Mouse (Mus musculus): ENCODE measurements at regions not wholly inside any gene's neighbourhood (a gene's known extent, or its start where the extent isn't known, plus 50 kb on each side); places are given as distances from the start of the nearest gene placed in this dataset.

DNA sequence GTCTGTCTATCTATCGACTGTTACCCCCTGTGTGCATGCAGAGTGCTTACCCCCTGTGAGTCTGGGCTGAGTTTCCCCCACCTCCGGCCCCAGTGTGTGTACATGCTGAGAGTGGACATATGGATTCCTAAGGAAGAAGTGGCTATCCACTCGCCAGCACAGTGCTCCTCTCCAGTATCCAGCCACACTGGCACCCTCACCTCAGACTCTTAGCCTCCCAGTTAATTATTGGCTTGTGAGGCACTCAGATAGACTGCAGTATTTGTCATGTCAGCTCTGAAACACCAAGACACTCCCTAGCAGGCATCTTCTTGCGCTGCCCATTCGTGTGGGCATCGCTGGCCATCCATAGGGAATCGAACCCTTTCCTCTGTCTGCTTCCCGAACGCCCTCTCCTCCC, 189.0 kb upstream of the Runx1 start:
- no peaks in the 10 kb centered on the region for H3K36me3 ChIP-seq (ENCODE audit: insufficient read depth, low read length)
- H3K4me3 ChIP-seq (replicated peaks; ENCODE audit: low read length): no peak overlapping the region
- no peaks in the 10 kb centered on the region for H3K9me3 ChIP-seq (ENCODE audit: low read length)
- H3K4me1 ChIP-seq (replicated peaks; ENCODE audit: low read depth, low read length): peaks cover 15% of the 10 kb centered on the region
- H3K27me3 ChIP-seq (ENCODE audit: insufficient read depth, low read length): peaks cover 52% of the 10 kb centered on the region
- TF ChIP-seq CTCF (conservative IDR thresholded peaks at IDR 0.05; ENCODE audit: low read length): no peak
- no peak for TF ChIP-seq POU5F1 (IDR thresholded peaks at IDR 0.05; ENCODE audit: borderline replicate concordance, low read length)
- TF ChIP-seq NANOG (IDR thresholded peaks at IDR 0.05; ENCODE audit: borderline replicate concordance, low read length): no peak

DNA sequence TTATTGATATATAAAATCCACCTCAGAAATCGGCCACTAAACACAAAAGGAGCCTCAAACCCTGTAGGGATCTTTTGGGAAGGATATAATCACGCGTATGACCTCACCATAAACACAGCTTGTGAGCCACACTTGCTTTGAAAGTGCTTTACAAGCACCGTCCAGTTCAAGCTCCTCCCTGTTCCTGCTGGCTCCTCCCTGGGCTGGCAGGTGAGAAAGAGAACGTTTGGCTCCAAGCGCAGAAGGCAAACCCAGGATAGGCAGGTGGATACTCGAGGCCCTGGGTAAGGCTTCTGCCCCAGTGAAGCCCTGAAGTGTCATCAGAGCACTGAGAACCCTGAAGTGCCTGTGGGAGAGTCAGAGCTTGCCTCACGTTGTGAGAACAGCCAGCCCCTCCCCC, 187.9 kb upstream of the Runx1 start:
- Histone ChIP-seq H3K27me3 (ENCODE audit: insufficient read depth, low read length) (peaks cover 48% of the 10 kb centered on the region), H3K4me1 (replicated peaks; ENCODE audit: low read depth, low read length) (peaks cover 8% of the 10 kb centered on the region), H3K4me3 (replicated peaks; ENCODE audit: low read length) (no peak overlapping the region), H3K9me3 (ENCODE audit: low read length) (no peaks in the 10 kb centered on the region), H3K36me3 (ENCODE audit: insufficient read depth, low read length) (no peaks in the 10 kb centered on the region)
- TF ChIP-seq POU5F1 (IDR thresholded peaks at IDR 0.05; ENCODE audit: borderline replicate concordance, low read length): no peak
- TF ChIP-seq NANOG (IDR thresholded peaks at IDR 0.05; ENCODE audit: borderline replicate concordance, low read length): no peak
- no peak for TF ChIP-seq CTCF (conservative IDR thresholded peaks at IDR 0.05; ENCODE audit: low read length)

DNA sequence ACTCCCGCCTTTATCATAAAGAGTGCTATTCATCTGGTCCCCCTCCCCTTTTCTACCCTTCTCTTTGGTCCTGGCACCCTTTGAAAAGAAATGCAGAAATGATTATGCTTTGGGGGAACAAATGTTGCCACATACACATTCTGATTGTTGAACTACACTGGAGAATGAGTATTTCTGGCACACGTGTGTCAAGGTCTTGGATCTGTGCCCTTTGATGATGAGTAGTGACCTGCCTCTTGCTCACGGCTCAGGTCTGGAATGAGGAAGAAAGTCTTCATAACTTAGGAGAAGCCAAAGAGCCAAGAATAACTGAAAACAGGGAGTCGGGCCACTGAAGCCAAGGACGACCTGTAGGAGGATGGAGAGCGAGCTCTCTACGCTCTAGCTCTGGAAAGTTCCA, 187.3 kb upstream of the Runx1 start:
- no peak overlapping the region for H3K4me3 ChIP-seq (replicated peaks; ENCODE audit: low read length)
- TF ChIP-seq CTCF (conservative IDR thresholded peaks at IDR 0.05; ENCODE audit: low read length) (no peak), POU5F1 (IDR thresholded peaks at IDR 0.05; ENCODE audit: borderline replicate concordance, low read length) (no peak)
- H3K4me1 ChIP-seq (replicated peaks; ENCODE audit: low read depth, low read length): peaks cover 6% of the 10 kb centered on the region; the same call in 1 of the 2 replicates
- H3K36me3 ChIP-seq (ENCODE audit: insufficient read depth, low read length): no peaks in the 10 kb centered on the region
- H3K9me3 ChIP-seq (ENCODE audit: low read length): no peaks in the 10 kb centered on the region
- peaks cover 45% of the 10 kb centered on the region for H3K27me3 ChIP-seq (ENCODE audit: insufficient read depth, low read length)

- Histone ChIP-seq H3K27me3 (ENCODE audit: insufficient read depth, low read length) (peaks cover 43% of the 10 kb centered on the region), H3K36me3 (ENCODE audit: insufficient read depth, low read length) (no peaks in the 10 kb centered on the region)
Measured at GRCm38 (mm10) chr16:93011474-93011873, 185.5 kb upstream of the Runx1 start.

DNA sequence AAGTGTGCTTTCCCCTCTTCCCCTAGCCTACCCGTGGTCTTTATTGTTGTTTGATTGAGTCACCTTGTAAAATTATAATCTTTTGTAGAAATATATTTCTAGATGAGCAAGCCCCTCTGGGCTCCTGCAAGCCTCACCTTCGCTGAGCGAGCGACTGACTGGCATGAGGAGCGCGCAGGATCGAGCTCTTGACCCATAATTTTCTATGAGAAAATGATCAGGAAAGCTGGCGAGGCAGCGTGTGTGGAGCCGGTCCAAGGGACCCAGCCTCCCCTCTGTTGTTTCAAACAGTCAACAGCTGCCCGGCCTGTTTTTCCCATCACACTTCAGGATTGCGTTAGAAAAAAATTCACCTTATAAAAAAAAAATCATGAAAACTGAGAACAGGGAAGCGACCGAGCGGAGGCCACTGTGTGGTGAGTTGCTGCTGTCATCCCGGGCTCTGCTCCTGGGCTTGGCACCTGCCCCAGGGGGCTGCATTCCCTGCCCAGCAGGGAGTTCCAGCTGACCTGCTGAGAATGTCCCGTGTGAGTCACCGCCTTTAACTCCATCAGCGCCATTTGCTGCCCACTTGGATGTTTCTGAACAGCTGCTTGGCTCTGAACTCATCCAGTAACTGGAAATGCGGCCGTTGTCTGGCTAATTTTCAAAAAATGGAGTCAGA, 180.5 kb upstream of the Runx1 start:
- H3K4me3 ChIP-seq (replicated peaks; ENCODE audit: low read length): 0 out of 2 replicates have a peak overlapping the region, but pooled peaks have one; percentile 10
- peaks cover 24% of the 10 kb centered on the region for H3K4me1 ChIP-seq (replicated peaks; ENCODE audit: low read depth, low read length)
- no peaks in the 10 kb centered on the region for H3K36me3 ChIP-seq (ENCODE audit: insufficient read depth, low read length)
- peaks cover 7% of the 10 kb centered on the region for H3K27me3 ChIP-seq (ENCODE audit: insufficient read depth, low read length)
- no peak for TF ChIP-seq POU5F1 (IDR thresholded peaks at IDR 0.05; ENCODE audit: borderline replicate concordance, low read length)
- no peak for TF ChIP-seq CTCF (conservative IDR thresholded peaks at IDR 0.05; ENCODE audit: low read length)
- TF ChIP-seq NANOG (IDR thresholded peaks at IDR 0.05; ENCODE audit: borderline replicate concordance, low read length): no peak
- no peaks in the 10 kb centered on the region for H3K9me3 ChIP-seq (ENCODE audit: low read length)

More at GRCm38 (mm10) chr16:93011474-93011873, 185.5 kb upstream of the Runx1 start:
- Histone ChIP-seq H3K4me3 (replicated peaks; ENCODE audit: low read length) (no peak overlapping the region), H3K4me1 (replicated peaks; ENCODE audit: low read depth, low read length) (peaks cover 17% of the 10 kb centered on the region), H3K9me3 (ENCODE audit: low read length) (no peaks in the 10 kb centered on the region)
- TF ChIP-seq CTCF (conservative IDR thresholded peaks at IDR 0.05; ENCODE audit: low read length): no peak
- TF ChIP-seq POU5F1 (IDR thresholded peaks at IDR 0.05; ENCODE audit: borderline replicate concordance, low read length): no peak
- no peak for TF ChIP-seq NANOG (IDR thresholded peaks at IDR 0.05; ENCODE audit: borderline replicate concordance, low read length)

DNA sequence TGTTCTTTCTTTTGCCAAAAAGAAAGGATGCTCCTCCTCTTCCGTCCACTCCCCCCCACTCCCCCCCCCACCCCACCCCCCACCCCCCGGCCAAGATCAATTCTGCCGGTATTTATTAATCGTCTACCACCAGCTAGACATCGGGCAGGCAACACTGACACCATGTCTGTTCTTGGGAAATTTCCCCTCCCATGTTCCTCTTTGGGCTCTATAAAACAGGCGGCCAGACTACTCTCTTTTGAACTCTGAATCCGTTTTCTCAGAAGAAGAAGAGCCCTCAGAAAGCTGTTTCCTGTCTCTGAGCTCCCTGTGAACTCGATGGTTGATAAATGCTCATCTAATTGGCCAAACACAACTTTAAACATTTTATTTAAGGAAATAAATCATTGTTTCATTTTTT, 179.5 kb upstream of the Runx1 start:
- Histone ChIP-seq H3K4me3 (replicated peaks; ENCODE audit: low read length) (no peak overlapping the region), H3K36me3 (ENCODE audit: insufficient read depth, low read length) (no peaks in the 10 kb centered on the region), H3K27me3 (ENCODE audit: insufficient read depth, low read length) (peaks cover 7% of the 10 kb centered on the region), H3K4me1 (replicated peaks; ENCODE audit: low read depth, low read length) (peaks cover 24% of the 10 kb centered on the region), H3K9me3 (ENCODE audit: low read length) (no peaks in the 10 kb centered on the region)
- no peak for TF ChIP-seq NANOG (IDR thresholded peaks at IDR 0.05; ENCODE audit: borderline replicate concordance, low read length)
- TF ChIP-seq POU5F1 (IDR thresholded peaks at IDR 0.05; ENCODE audit: borderline replicate concordance, low read length): no peak
- TF ChIP-seq CTCF (conservative IDR thresholded peaks at IDR 0.05; ENCODE audit: low read length): no peak

GRCm38 (mm10) chr16:93003830-93004229, 177.9 kb upstream of the Runx1 start:
- Histone ChIP-seq H3K9me3 (ENCODE audit: low read length) (no peaks in the 10 kb centered on the region), H3K27me3 (ENCODE audit: insufficient read depth, low read length) (peaks cover 7% of the 10 kb centered on the region), H3K4me1 (replicated peaks; ENCODE audit: low read depth, low read length) (peaks cover 24% of the 10 kb centered on the region), H3K36me3 (ENCODE audit: insufficient read depth, low read length) (no peaks in the 10 kb centered on the region), H3K4me3 (replicated peaks; ENCODE audit: low read length) (no peak overlapping the region)
- TF ChIP-seq CTCF (conservative IDR thresholded peaks at IDR 0.05; ENCODE audit: low read length) (no peak), POU5F1 (IDR thresholded peaks at IDR 0.05; ENCODE audit: borderline replicate concordance, low read length) (no peak), NANOG (IDR thresholded peaks at IDR 0.05; ENCODE audit: borderline replicate concordance, low read length) (no peak)

DNA sequence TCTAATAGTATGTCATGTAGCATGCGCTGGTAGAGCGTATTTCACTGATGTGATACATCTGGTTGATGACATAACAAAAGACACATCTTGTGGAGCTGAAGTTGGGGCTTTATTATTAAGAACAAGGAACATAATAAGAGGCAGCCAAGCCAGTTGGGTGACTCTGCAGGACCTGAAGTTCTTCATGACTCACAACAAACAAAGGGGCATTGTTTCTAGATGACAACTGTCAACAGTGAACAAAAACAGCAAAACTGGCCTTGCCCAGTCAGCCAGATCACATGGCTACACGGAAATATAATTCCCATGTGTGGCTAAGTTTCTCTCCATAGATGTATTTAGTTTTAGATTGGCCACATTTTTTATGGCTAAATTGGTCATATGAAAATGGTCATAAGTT, 172.7 kb upstream of the Runx1 start:
- H3K9me3 ChIP-seq (ENCODE audit: low read length): no peaks in the 10 kb centered on the region
- no peaks in the 10 kb centered on the region for H3K36me3 ChIP-seq (ENCODE audit: insufficient read depth, low read length)
- TF ChIP-seq POU5F1 (IDR thresholded peaks at IDR 0.05; ENCODE audit: borderline replicate concordance, low read length) (no peak), NANOG (IDR thresholded peaks at IDR 0.05; ENCODE audit: borderline replicate concordance, low read length) (no peak), CTCF (conservative IDR thresholded peaks at IDR 0.05; ENCODE audit: low read length) (no peak)
- H3K4me1 ChIP-seq (replicated peaks; ENCODE audit: low read depth, low read length): no peaks in the 10 kb centered on the region; the same call in 1 of the 2 replicates
- H3K4me3 ChIP-seq (replicated peaks; ENCODE audit: low read length): no peak overlapping the region
- no peaks in the 10 kb centered on the region for H3K27me3 ChIP-seq (ENCODE audit: insufficient read depth, low read length)

DNA sequence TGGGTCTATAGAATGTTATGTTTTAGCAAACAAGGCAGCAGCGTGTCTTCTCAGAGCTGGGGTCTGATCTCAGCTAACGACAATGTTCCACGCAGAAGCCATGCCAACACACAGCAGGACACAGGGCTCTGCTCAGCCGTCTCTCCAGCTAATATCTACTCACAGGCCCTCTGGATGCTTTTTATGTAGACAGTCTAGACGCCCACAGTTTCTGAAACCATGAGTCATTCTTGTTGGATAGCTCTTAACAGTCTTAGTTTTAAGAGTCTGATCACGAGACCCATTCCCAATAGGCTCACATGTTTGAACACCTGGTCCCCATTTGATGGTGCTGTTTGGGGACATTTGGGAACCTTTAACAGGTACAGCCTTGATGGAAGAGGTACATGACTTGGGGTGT, 171.7 kb upstream of the Runx1 start:
- Histone ChIP-seq H3K27me3 (ENCODE audit: insufficient read depth, low read length) (no peaks in the 10 kb centered on the region), H3K9me3 (ENCODE audit: low read length) (no peaks in the 10 kb centered on the region), H3K4me1 (replicated peaks; ENCODE audit: low read depth, low read length) (no peaks in the 10 kb centered on the region; the same call in 1 of the 2 replicates), H3K36me3 (ENCODE audit: insufficient read depth, low read length) (no peaks in the 10 kb centered on the region), H3K4me3 (replicated peaks; ENCODE audit: low read length) (no peak overlapping the region)
- TF ChIP-seq CTCF (conservative IDR thresholded peaks at IDR 0.05; ENCODE audit: low read length): no peak
- TF ChIP-seq POU5F1 (IDR thresholded peaks at IDR 0.05; ENCODE audit: borderline replicate concordance, low read length): no peak
- TF ChIP-seq NANOG (IDR thresholded peaks at IDR 0.05; ENCODE audit: borderline replicate concordance, low read length): no peak

Measured in E14TG2a.4 (cell line).